Mouse (Mus musculus): ENCODE data around the gene Cage1.

The Cage1 gene

GRCm38 (mm10) chr13:38010444-38010910 is 26.4 kb downstream of the Cage1 start:
- DNase-seq (ENCODE audit: low spot score), result peak; percentile 52

- DNase-seq (ENCODE audit: low spot score), result peak; percentile 48
Observed at GRCm38 (mm10) chr13:38009721-38010408, 27.0 kb downstream of the Cage1 start.

GRCm38 (mm10) chr13:38007972-38008371 is 28.9 kb downstream of the Cage1 start:
- no peak for DNase-seq (ENCODE audit: low spot score)

GRCm38 (mm10) chr13:38002461-38002860 is 34.4 kb downstream of the Cage1 start:
- DNase-seq (ENCODE audit: low spot score), result no peak

GRCm38 (mm10) chr13:37999713-38000112 is 37.2 kb downstream of the Cage1 start:
- DNase-seq (ENCODE audit: low spot score), result no peak

- no peak for DNase-seq (ENCODE audit: low spot score)
Observed at GRCm38 (mm10) chr13:37994405-37994749, 42.5 kb downstream of the Cage1 start.

- DNase-seq (ENCODE audit: low spot score), result peak; percentile 93
Observed at GRCm38 (mm10) chr13:37993704-37994404, 43.0 kb downstream of the Cage1 start, which contains the start of gene Ssr1. Gene Ssr1 (minus strand): TSS chr13:37994217.

GRCm38 (mm10) chr13:37993376-37993703 is 43.5 kb downstream of the Cage1 start:
- no peak for DNase-seq (ENCODE audit: low spot score)

- peak; percentile 14 for DNase-seq (ENCODE audit: low spot score)
Observed at GRCm38 (mm10) chr13:37992638-37993371, 44.1 kb downstream of the Cage1 start.

GRCm38 (mm10) chr13:37989701-37990100 is 47.2 kb downstream of the Cage1 start:
- DNase-seq (ENCODE audit: low spot score), result no peak

- no peak for DNase-seq (ENCODE audit: low spot score)
Observed at GRCm38 (mm10) chr13:37986166-37986565, 50.7 kb downstream of the Cage1 start.

GRCm38 (mm10) chr13:37981063-37981462 is 55.8 kb downstream of the Cage1 start:
- DNase-seq (ENCODE audit: low spot score), result no peak

- no peak for DNase-seq (ENCODE audit: low spot score)
Observed at GRCm38 (mm10) chr13:37980346-37980745, 56.5 kb downstream of the Cage1 start.

GRCm38 (mm10) chr13:37979506-37979905 is 57.4 kb downstream of the Cage1 start:
- no peak for DNase-seq (ENCODE audit: low spot score)

GRCm38 (mm10) chr13:37974731-37975130 is 62.1 kb downstream of the Cage1 start:
- no peak for DNase-seq (ENCODE audit: low spot score)

GRCm38 (mm10) chr13:37974036-37974435 is 62.8 kb downstream of the Cage1 start:
- no peak for DNase-seq (ENCODE audit: low spot score)

GRCm38 (mm10) chr13:37970887-37971530 is 65.9 kb downstream of the Cage1 start:
- no peak for DNase-seq (ENCODE audit: low spot score)

- DNase-seq (ENCODE audit: low spot score), result no peak
Observed at GRCm38 (mm10) chr13:37969988-37970387, 66.9 kb downstream of the Cage1 start.

GRCm38 (mm10) chr13:37969337-37969736 is 67.5 kb downstream of the Cage1 start:
- DNase-seq (ENCODE audit: low spot score), result peak; percentile 76

GRCm38 (mm10) chr13:37967565-37967964 is 69.3 kb downstream of the Cage1 start:
- no peak for DNase-seq (ENCODE audit: low spot score)

- no peak for DNase-seq (ENCODE audit: low spot score)
Observed at GRCm38 (mm10) chr13:37967052-37967437, 69.8 kb downstream of the Cage1 start.

- DNase-seq (ENCODE audit: low spot score), result no peak
Observed at GRCm38 (mm10) chr13:37966256-37967051, 70.4 kb downstream of the Cage1 start.

Data from spleen, adult 12 weeks (tissue).